Mouse (Mus musculus) embryonic fibroblast, embryonic 13.5 days (primary cell): ENCODE data around the gene Col4a2.

Source experiments
- CTCF ChIP-seq: IDR thresholded peaks from 2 replicates; pipeline ENCODE4 v1.5.1; 2011; ENCODE audit warnings: mild to moderate bottlenecking, control low read depth, low read length, moderate library complexity, borderline replicate concordance; ENCODE audit not compliant: insufficient read depth
- POLR2A ChIP-seq: IDR thresholded peaks from 2 replicates; pipeline ENCODE4 v1.6.1; 2011; ENCODE audit warnings: low read depth, mild to moderate bottlenecking, control low read depth, low read length, moderate library complexity

- TF ChIP-seq POLR2A, result no peak
- no peak for TF ChIP-seq CTCF
These were observed 33.2 kb upstream of the Col4a2 start for GRCm38 (mm10) chr8:11279296-11279826.
